Mouse (Mus musculus) kidney, embryonic 15.5 days (tissue): ENCODE results near the gene Mpped2. TPM values are rescaled to one million over a fixed set of nuclear protein-coding genes. Genes with fewer than 3 reads are reported as not detected.

Source experiments
- ATAC-seq: fragments of 200-750 bp; cut with Nextera tagmentation; replicated peaks from 2 replicates; pipeline ENCODE4 v1.8.0; 2017; ENCODE audit warnings: moderate TSS enrichment; ENCODE audit not compliant: low FRiP score
- H3K27ac ChIP-seq: fragments of 300-500 bp; sonication (generic); 2 replicates; pipeline ENCODE4 v1.5.1; 2015; ENCODE audit warnings: mild to moderate bottlenecking, inconsistent platforms
- H3K27me3 ChIP-seq: fragments of 300-500 bp; sonication (generic); 2 replicates; pipeline ENCODE4 v1.6.1; 2015; ENCODE audit warnings: inconsistent platforms
- H3K36me3 ChIP-seq: fragments of 300-500 bp; sonication (generic); 2 replicates; pipeline ENCODE4 v1.6.1; 2015; ENCODE audit warnings: inconsistent platforms
- H3K4me1 ChIP-seq: fragments of 300-500 bp; sonication (generic); 2 replicates; pipeline ENCODE4 v1.6.1; 2015; ENCODE audit warnings: inconsistent platforms
- H3K4me2 ChIP-seq: fragments of 300-500 bp; sonication (generic); 2 replicates; pipeline ENCODE4 v1.6.1; 2015; ENCODE audit warnings: moderate library complexity, mild to moderate bottlenecking, inconsistent platforms
- H3K4me3 ChIP-seq: fragments of 300-500 bp; sonication (generic); replicated peaks from 2 replicates; pipeline ENCODE4 v1.5.1; 2015; ENCODE audit warnings: mild to moderate bottlenecking, inconsistent platforms
- H3K9ac ChIP-seq: fragments of 300-500 bp; sonication (generic); 2 replicates; pipeline ENCODE4 v1.6.1; 2015; ENCODE audit warnings: mild to moderate bottlenecking, inconsistent platforms
- H3K9me3 ChIP-seq: fragments of 300-500 bp; sonication (generic); replicated peaks from 2 replicates; pipeline ENCODE4 v1.6.1; 2016; ENCODE audit warnings: inconsistent platforms
- WGBS: fragments of 180-500 bp; shearing (Covaris S2); methylation state at CpG from one replicate; pipeline ENCODE4 v1.1.7; 2015; ENCODE audit warnings: mixed read lengths; 5-methylcytosine and 5-hydroxymethylcytosine counted together
- polyA plus RNA-seq: library from polyadenylated mRNA; unstranded; fragments of >200 nt; fragmentation: Nextera tagmentation; extraction: Ambion mirVana; gene quantifications from 2 replicates; pipeline ENCODE4 v1.2.1, GENCODE M21; 2015

Mpped2 gene
- polyA plus RNA-seq, 1 experiment from 2014 or later, result 29.5 TPM

DNA sequence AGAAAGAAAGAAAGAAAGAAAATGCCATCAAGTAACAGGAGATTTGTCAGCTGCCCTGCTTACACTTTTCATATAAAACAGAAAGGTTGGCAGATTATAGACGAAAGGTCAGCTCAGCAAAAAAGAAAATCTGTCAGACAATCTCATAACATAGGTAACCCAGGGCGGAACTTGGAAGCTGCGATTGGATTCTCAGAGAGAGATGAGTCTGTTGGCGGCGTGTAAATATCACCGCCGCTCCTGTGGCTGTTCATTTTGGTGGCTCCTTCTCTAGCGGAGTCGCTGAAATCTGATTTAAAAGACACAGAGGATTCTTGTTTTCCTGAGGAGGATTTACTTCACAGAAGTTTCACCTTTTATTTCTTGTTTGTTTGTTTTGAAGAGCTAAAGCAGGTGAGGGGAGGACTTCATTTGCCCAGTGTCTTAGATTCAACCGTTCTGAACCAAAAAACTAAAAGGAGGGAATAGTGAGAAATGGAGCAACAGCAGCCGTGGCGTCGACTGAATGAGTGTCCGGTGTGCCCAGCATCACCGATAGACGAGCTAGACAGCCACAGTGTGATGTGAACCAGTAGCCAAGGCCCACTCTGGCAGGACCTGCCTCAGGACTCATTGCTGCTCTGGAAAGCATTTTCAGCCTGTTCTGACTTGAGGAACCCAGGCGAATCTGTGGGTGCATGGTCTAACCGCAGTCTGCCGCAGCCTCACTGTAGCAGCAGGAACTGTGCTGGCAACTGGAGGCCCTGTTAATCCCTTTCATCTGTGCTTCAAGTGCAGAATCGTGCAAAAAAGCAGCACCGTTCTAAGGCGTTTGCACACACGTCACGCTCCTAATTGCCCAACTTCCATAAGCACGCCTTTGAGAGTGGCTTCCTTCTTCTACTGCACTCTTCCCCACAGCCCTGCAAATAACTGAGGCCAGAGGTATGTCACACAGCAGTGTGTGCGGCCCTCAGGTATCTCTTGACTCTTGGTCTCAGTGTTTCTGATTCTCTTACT is 88.4 kb downstream of the Mpped2 start:
- 88% methylated on average over 26 of the region's 26 CpGs for WGBS
- no peak for ATAC-seq

DNA sequence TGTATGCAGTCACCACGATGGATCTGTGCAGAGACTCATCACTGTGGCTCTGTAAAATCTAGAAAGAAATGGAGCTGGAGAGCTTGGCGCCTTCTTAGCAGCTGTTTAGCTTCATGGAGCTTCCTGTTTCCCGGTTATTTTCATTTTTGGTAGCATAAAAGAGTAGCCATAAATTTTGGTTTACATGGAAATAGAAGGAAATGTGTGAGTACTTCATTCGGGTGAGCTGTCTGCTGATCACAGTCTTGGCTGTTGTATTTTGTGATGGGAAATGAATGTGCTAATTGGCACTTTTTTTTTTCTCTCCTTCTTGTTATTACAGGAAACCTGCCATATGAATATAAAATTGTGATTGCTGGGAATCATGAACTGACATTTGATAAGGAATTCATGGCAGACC is 90.2 kb downstream of the Mpped2 start:
- Histone ChIP-seq H3K9me3 (no peaks in the 10 kb centered on the region), H3K36me3 (no peaks in the 10 kb centered on the region), H3K4me2 (no peak overlapping the region), H3K9ac (no peak overlapping the region), H3K27me3 (no peaks in the 10 kb centered on the region), H3K27ac (no peak overlapping the region), H3K4me1 (peaks cover 16% of the 10 kb centered on the region), H3K4me3 (no peak overlapping the region)
- ATAC-seq, result no peak; the same call in 1 of the 2 replicates
- 54% methylated on average over 4 of the region's 4 CpGs for WGBS

More for the DNA sequence above, 88.4 kb downstream of the Mpped2 start:
- Histone ChIP-seq H3K4me3 (no peak overlapping the region), H3K9me3 (no peaks in the 10 kb centered on the region), H3K27ac (no peak overlapping the region), H3K9ac (no peak overlapping the region), H3K36me3 (no peaks in the 10 kb centered on the region), H3K4me1 (peaks cover 7% of the 10 kb centered on the region), H3K27me3 (no peaks in the 10 kb centered on the region), H3K4me2 (no peak overlapping the region)

DNA sequence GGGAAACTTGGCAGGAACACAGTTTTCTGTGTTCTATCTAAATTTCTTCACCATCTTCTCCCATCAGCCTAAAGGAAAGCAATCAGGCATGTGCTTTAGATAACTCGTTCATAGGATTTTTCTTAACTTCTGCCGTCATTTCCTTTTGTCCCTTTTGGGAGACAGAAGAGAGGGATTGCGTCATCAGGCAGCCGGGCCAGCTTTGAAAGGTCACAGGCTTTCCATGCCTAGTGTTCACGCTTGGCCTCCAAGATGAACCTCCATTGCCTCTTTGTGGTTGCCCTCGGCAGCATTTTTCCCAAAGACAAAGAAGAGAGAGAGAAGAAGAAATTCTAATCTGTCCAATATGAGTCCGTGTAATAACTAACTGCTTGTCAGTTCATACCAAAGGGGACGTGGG is 95.0 kb downstream of the Mpped2 start:
- H3K36me3 ChIP-seq, result no peaks in the 10 kb centered on the region
- no peaks in the 10 kb centered on the region for H3K27me3 ChIP-seq
- H3K4me3 ChIP-seq, result no peak overlapping the region
- peak overlapping the region; percentile 65 for H3K27ac ChIP-seq
- no peak overlapping the region for H3K4me2 ChIP-seq
- peaks cover 47% of the 10 kb centered on the region for H3K4me1 ChIP-seq
- H3K9me3 ChIP-seq, result no peaks in the 10 kb centered on the region
- no peak overlapping the region for H3K9ac ChIP-seq
- ATAC-seq, result no peak
- 27% methylated on average over 8 of the region's 8 CpGs for WGBS

DNA sequence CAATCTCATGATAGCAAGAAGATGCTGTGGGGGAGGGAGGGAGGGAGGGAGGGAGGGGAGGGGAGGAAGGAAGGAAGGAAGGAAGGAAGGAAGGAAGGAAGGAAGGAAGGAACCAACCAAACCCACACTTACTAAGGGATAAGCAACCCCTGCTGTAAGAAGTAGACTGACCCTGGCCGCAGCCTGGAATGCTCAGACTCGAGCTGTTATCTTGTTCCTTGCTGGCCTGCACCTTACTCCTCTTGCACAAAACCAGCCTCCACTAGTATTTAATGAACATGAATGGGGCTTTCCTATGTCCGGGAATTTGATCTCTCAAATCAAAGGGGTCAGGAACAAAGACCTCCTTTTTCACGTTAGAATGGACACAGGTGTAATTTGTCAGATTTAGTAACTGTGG is 95.5 kb downstream of the Mpped2 start:
- Histone ChIP-seq H3K9me3 (no peaks in the 10 kb centered on the region), H3K4me1 (peaks cover 47% of the 10 kb centered on the region), H3K27ac (peak overlapping the region; percentile 95), H3K9ac (no peak overlapping the region), H3K36me3 (no peaks in the 10 kb centered on the region), H3K4me3 (no peak overlapping the region), H3K4me2 (no peak overlapping the region), H3K27me3 (no peaks in the 10 kb centered on the region)
- WGBS, result 24% methylated on average over 4 of the region's 4 CpGs
- ATAC-seq, result 0 out of 2 replicates have a peak, but pooled peaks have one; percentile 23

DNA sequence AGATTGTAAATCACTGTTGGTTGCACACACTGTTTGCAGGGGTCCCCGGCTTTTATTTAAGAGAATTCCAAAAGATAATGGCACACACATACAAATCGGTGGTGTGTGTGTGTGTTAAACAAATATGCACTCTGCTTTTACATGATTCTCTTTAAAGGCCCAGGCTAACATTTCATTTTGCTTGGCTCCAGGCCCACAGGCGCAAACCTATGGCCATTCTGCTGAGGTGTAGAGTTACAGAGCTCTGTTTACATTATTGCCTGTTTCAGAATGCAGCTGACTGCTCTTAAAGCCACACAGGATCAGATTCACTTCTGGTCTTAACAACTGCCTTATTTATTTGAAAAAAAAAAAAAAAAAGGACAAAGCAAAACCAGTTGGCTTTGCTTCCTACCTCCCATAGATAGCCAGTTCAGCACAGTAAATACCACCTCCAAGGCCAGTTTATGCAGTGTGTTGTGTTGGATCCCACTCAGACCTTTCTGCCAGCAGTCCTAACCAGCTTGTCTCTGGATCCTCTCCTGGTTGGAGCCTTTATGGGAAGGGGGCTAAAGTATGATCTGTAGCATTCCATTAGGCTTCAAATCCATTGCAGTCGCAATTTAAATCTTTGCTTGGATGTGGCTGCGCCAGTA is 96.7 kb downstream of the Mpped2 start:
- H3K27ac ChIP-seq, result peak overlapping the region; percentile 95
- 8% methylated on average over 5 of the region's 5 CpGs for WGBS
- H3K4me2 ChIP-seq, result peak overlapping the region; percentile 37
- no peaks in the 10 kb centered on the region for H3K27me3 ChIP-seq
- H3K9ac ChIP-seq, result no peak overlapping the region
- ATAC-seq, result peak; percentile 88
- H3K4me3 ChIP-seq, result no peak overlapping the region
- no peaks in the 10 kb centered on the region for H3K9me3 ChIP-seq
- H3K4me1 ChIP-seq, result peaks cover 42% of the 10 kb centered on the region
- H3K36me3 ChIP-seq, result no peaks in the 10 kb centered on the region

DNA sequence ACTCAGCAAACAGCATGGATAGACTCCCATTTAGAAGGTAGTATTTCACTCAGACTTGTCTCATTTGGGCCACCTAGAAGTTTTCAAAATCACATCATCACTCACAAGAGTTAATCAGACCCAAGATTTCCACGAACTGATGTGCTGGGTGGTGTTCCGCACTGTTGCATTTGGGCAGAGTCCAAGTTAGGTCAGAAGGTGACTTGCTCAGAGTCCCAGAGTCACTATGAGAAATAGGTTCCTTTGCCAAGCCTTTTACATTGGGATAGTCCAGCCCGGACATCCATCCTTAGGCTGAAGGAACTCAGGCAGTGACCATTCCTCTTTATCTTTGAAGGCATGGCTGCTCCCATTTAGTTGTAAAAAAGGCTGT is 97.2 kb downstream of the Mpped2 start:
- Histone ChIP-seq H3K4me1 (peaks cover 42% of the 10 kb centered on the region), H3K36me3 (no peaks in the 10 kb centered on the region), H3K9me3 (no peaks in the 10 kb centered on the region), H3K4me2 (peak overlapping the region; percentile 37), H3K27ac (peak overlapping the region; percentile 95), H3K9ac (no peak overlapping the region), H3K27me3 (no peaks in the 10 kb centered on the region), H3K4me3 (no peak overlapping the region)
- peak; percentile 67 for ATAC-seq
- WGBS, result 9% methylated on average over 3 of the region's 3 CpGs

DNA sequence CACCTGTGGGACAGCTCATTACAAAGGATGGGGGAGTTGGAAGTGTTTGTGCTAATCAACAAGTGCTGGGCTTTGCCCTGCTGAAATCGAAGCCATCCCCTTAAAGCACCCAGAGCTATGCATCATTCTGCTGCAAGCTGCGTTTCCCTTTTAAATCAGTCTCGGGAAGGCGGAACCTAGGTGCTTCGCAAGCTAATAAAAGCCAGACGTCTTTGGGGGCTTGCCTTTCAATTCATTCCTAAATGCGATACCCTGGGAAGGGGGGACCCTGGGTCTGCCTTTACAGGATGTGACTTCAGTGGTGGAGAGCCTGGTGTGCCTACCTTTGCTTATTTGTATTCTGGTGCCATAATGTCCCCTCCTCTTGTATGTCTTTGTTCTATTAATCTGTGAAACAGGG is 103.2 kb downstream of the Mpped2 start:
- Histone ChIP-seq H3K9ac (no peak overlapping the region), H3K4me3 (no peak overlapping the region), H3K4me2 (peak overlapping the region; percentile 26), H3K27me3 (no peaks in the 10 kb centered on the region), H3K27ac (0 out of 2 replicates have a peak overlapping the region, but pooled peaks have one; percentile 18), H3K4me1 (peaks cover 26% of the 10 kb centered on the region), H3K9me3 (no peaks in the 10 kb centered on the region), H3K36me3 (no peaks in the 10 kb centered on the region)
- WGBS, result 13% methylated on average over 7 of the region's 7 CpGs
- ATAC-seq, result peak; percentile 73

DNA sequence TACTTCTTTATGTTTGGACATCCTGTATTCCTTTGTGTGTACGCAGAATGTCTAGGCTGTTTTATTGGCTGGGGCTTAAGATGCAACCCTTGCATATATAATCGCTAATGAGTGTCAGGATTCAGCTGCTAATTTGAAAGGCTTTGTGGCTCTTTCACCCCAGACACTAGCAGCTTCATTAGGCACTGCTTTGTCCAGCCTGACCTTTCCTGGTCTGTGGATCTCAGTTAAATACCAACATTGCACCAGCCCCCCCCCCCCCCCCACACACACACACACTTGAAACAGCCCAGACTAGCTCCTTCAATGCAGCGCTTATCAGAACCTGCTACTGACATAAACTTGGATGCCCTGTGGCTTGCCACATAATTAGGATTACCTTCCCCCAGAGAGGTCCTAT is 104.8 kb downstream of the Mpped2 start:
- no peaks in the 10 kb centered on the region for H3K27me3 ChIP-seq
- peaks cover 24% of the 10 kb centered on the region for H3K4me1 ChIP-seq
- H3K4me2 ChIP-seq, result no peak overlapping the region
- H3K36me3 ChIP-seq, result no peaks in the 10 kb centered on the region
- 42% methylated on average over 3 of the region's 3 CpGs for WGBS
- no peaks in the 10 kb centered on the region for H3K9me3 ChIP-seq
- no peak overlapping the region for H3K9ac ChIP-seq
- H3K27ac ChIP-seq, result no peak overlapping the region
- ATAC-seq, result no peak
- H3K4me3 ChIP-seq, result no peak overlapping the region

DNA sequence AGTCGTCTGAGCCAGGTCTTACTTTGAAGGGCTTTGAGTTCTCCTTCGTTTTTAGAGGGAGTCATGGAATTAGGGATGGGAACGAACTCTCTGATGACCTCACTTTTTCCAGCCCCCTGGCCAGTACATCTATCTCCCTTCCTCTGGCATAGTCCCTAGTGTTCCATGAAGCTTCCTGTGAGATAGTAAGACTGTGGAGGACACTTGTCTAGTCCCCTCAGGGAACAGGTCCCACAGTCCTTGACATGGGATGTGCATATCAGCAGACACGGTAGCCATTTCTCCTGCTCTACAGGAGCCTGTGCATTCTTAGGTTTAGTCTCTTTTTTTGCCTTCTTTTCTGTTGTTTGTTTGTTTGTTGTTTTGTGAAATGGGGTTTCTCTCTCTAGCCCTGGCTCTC is 105.8 kb downstream of the Mpped2 start:
- Histone ChIP-seq H3K27me3 (no peaks in the 10 kb centered on the region), H3K27ac (no peak overlapping the region), H3K9me3 (no peaks in the 10 kb centered on the region), H3K36me3 (no peaks in the 10 kb centered on the region), H3K4me2 (no peak overlapping the region), H3K9ac (no peak overlapping the region), H3K4me3 (no peak overlapping the region), H3K4me1 (peaks cover 24% of the 10 kb centered on the region)
- 65% methylated on average over 4 of the region's 4 CpGs for WGBS
- ATAC-seq, result no peak

DNA sequence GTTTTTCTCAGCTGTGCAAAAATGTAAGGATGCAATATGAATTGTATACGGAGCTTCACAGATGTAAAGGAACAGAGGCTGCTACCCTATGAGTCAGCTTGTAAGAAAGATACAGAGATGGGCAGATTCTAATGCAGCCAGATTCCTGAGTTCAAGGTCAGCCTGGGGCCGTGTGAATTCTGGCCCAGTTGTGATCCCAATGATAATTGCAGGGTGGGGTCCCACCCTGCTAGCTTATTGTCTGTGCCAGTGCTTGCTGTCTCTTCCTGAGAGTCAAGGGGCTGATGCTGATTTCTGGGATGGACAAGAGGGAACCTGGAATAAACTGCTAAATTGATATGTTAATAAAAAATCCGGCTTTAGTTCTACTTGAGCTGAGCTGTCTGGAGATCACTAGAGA is 122.8 kb downstream of the Mpped2 start:
- ATAC-seq, result no peak
- Histone ChIP-seq H3K27me3 (no peaks in the 10 kb centered on the region), H3K4me3 (no peak overlapping the region), H3K27ac (no peak overlapping the region), H3K4me1 (peaks cover under 1% of the 10 kb centered on the region), H3K36me3 (no peaks in the 10 kb centered on the region), H3K9me3 (0 out of 2 replicates have a peak, but pooled peaks cover 5% of the 10 kb centered on the region), H3K9ac (no peak overlapping the region), H3K4me2 (no peak overlapping the region)
- 94% methylated on average over 3 of the region's 3 CpGs for WGBS

DNA sequence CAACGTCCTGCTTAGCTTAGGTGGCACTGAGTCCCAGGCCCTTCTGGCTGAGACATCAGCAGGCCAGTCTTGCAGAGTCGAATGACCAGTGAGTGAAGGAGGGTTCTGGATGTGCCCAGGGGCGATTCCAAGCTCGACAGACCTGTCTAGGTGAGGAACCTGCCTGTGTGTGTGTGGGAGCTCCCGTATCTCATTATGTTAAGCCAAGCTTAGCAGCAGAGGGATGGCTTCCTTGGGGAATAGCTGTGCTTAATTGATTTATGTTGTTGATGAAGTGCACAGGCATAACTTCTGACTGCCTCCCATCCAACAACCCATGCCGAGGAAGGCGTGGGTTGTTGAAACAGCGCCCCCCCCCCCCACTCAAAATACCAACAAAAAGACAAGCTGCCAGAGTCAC is 128.2 kb downstream of the Mpped2 start:
- Histone ChIP-seq H3K9me3 (no peaks in the 10 kb centered on the region), H3K27me3 (no peaks in the 10 kb centered on the region), H3K4me3 (no peak overlapping the region), H3K4me2 (no peak overlapping the region), H3K27ac (0 out of 2 replicates have a peak overlapping the region, but pooled peaks have one; percentile 69), H3K36me3 (no peaks in the 10 kb centered on the region), H3K4me1 (peaks cover 25% of the 10 kb centered on the region), H3K9ac (no peak overlapping the region)
- peak; percentile 76 for ATAC-seq
- WGBS, result 22% methylated on average over 8 of the region's 8 CpGs

DNA sequence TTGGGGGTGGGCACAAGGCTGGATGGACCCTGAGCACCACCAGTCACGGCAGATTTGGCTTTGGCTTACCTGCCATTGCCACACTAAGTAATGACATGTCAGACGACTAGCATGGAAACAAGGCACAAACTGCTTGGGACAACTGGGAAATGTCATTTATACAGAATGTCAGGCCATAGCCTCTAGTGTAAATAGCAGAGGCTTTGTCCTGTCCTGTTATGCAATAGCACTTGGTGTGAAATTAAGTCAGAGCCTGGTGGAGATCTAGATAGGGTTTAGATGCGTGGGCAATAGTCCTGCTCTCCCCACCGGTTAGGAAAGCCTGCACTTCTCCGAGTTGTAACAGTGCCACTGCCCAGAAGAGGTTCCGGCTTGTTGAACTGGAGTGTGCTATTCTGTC is 128.8 kb downstream of the Mpped2 start:
- H3K4me1 ChIP-seq, result peaks cover 25% of the 10 kb centered on the region
- no peak overlapping the region for H3K4me2 ChIP-seq
- no peak overlapping the region for H3K4me3 ChIP-seq
- no peaks in the 10 kb centered on the region for H3K27me3 ChIP-seq
- H3K9me3 ChIP-seq, result no peaks in the 10 kb centered on the region
- H3K27ac ChIP-seq, result peak overlapping the region; percentile 69
- no peak overlapping the region for H3K9ac ChIP-seq
- 31% methylated on average over 6 of the region's 6 CpGs for WGBS
- no peak; the same call in 1 of the 2 replicates for ATAC-seq
- no peaks in the 10 kb centered on the region for H3K36me3 ChIP-seq
